Mouse (Mus musculus): Measurements from ENCODE around the gene Sorl1. TPM values are rescaled to one million over a fixed set of nuclear protein-coding genes. Genes with fewer than 3 reads are reported as not detected.

Gene Sorl1
- polyA plus RNA-seq, 1 experiment = 32.7 TPM

DNA sequence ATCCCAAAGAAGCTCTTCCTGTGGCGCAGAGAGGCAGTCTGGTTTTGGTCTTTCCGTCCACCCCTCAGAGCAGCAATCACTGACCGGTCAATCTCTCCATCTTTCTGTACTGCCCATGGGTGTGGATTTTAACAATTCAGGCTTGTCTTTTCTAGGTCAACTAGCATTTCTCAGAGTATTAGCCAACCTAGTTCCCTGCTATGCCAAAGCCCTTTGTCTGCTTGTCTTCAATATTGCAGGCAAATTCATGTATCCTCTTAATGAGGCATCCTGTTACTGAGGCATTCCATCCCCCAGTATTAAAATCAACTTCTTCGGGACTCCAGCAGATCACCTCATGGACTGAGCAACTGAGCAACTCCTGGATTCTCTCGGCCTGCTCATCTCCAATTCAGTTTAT is 33.9 kb upstream of the Sorl1 start:
- Histone ChIP-seq H3K4me1 (ENCODE audit: control insufficient read depth, insufficient read depth, low read length) (peaks cover 8% of the 10 kb centered on the region), H3K4me3 (replicated peaks; ENCODE audit: control insufficient read depth, low read depth, low read length) (no peak overlapping the region), H3K27ac (ENCODE audit: control insufficient read depth, insufficient read depth, low read depth, low read length, poor library complexity) (no peak overlapping the region)
- TF ChIP-seq POLR2A (IDR thresholded peaks at IDR 0.05; ENCODE audit: borderline replicate concordance, control insufficient read depth, low read depth, low read length) = no peak
- TF ChIP-seq CTCF (IDR thresholded peaks at IDR 0.05; ENCODE audit: control insufficient read depth, insufficient read depth, low read length) = no peak
- 78% methylated on average over 5 of the region's 5 CpGs for WGBS

DNA sequence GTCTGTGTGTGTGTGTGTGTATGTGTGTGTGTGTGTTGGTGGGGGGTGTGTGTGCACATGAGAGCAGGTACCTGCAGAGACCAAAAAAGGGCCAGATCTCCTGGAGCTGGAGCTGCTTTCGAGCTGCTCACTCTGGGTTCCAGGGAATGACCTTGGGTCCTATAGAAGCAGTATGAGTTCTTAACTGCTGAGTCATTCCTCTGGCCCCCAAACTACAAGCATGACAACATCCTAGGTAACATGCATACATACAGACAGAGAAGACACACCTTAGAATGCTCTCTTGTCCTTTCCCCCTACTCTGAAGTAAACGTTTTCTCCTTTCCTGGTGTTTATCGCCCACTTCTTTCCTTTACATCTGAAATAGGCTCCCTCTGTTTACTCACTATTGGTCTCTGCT is 32.5 kb upstream of the Sorl1 start:
- TF ChIP-seq CTCF (IDR thresholded peaks at IDR 0.05; ENCODE audit: control insufficient read depth, insufficient read depth, low read length) = no peak
- TF ChIP-seq POLR2A (IDR thresholded peaks at IDR 0.05; ENCODE audit: borderline replicate concordance, control insufficient read depth, low read depth, low read length) = no peak
- 82% methylated on average over 3 of the region's 3 CpGs for WGBS
- Histone ChIP-seq H3K4me3 (replicated peaks; ENCODE audit: control insufficient read depth, low read depth, low read length) (no peak overlapping the region), H3K4me1 (ENCODE audit: control insufficient read depth, insufficient read depth, low read length) (peaks cover 8% of the 10 kb centered on the region), H3K27ac (ENCODE audit: control insufficient read depth, insufficient read depth, low read depth, low read length, poor library complexity) (no peak overlapping the region)

DNA sequence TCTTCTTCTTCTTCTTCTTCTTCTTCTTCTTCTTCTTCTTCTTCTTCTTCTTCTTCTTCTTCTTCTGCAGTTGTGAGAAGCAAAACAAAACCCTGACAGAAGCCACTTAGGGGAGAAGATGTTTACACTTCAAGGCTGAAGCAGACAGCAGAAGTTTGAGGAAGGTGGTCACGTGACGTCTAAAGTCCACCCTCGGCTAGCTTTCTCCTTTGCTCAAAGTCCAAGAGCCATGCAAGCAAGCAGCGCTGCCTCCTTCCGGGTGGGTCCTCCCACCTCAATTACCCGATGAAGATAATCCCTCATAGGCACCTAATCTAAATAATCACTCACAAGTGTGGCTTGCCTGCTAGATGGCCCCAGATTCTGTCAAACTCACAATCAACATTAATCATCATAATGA is 30.6 kb upstream of the Sorl1 start:
- Histone ChIP-seq H3K4me3 (replicated peaks; ENCODE audit: control insufficient read depth, low read depth, low read length) (no peak overlapping the region), H3K27ac (ENCODE audit: control insufficient read depth, insufficient read depth, low read depth, low read length, poor library complexity) (no peak overlapping the region), H3K4me1 (ENCODE audit: control insufficient read depth, insufficient read depth, low read length) (peaks cover 8% of the 10 kb centered on the region)
- WGBS = 68% methylated on average over 6 of the region's 6 CpGs
- TF ChIP-seq CTCF (IDR thresholded peaks at IDR 0.05; ENCODE audit: control insufficient read depth, insufficient read depth, low read length) (no peak), POLR2A (IDR thresholded peaks at IDR 0.05; ENCODE audit: borderline replicate concordance, control insufficient read depth, low read depth, low read length) (no peak)

DNA sequence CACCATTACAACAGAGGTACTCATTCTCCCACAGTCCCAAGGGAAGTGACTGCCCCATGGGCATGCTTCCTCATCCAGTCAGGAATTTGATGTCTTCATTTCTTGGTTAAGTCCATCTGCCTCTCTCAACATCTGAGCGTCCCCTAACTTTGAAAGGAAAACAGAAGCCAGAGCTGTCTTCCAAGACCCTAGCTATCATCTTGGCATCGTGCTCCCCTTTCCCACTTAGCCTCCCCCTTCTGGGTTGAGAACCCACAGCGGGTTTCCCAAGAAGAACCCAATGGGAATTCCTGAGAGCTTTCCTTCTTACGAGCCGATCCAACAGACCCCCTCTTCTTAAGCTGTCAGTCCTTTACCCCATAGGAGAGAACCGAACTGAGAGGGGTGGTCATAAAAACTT is 24.7 kb upstream of the Sorl1 start:
- no peak overlapping the region for H3K27ac ChIP-seq (ENCODE audit: control insufficient read depth, insufficient read depth, low read depth, low read length, poor library complexity)
- TF ChIP-seq CTCF (IDR thresholded peaks at IDR 0.05; ENCODE audit: control insufficient read depth, insufficient read depth, low read length) (no peak), POLR2A (IDR thresholded peaks at IDR 0.05; ENCODE audit: borderline replicate concordance, control insufficient read depth, low read depth, low read length) (no peak)
- H3K4me1 ChIP-seq (ENCODE audit: control insufficient read depth, insufficient read depth, low read length) = peaks cover 2% of the 10 kb centered on the region; the same call in 1 of the 2 replicates
- no peak overlapping the region for H3K4me3 ChIP-seq (replicated peaks; ENCODE audit: control insufficient read depth, low read depth, low read length)
- 82% methylated on average over 6 of the region's 6 CpGs for WGBS

DNA sequence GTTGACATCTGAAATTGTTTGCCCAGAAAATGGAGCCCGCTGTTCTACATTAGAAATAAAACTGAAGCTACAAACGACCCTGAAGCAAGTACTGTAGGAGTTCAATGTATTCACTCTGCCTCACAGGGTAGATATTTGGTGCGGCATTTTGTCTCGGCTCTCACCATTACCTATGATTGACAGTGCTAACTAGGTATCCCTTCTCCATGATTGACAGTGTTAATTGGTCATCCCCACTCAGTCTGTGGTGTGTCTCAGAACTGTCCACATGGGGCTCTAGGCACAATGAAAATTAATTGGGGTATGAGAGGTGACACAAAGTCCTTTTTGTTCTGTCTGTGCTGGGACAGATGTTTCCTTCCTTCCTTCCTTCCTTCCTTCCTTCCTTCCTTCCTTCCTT is 23.9 kb upstream of the Sorl1 start:
- TF ChIP-seq CTCF (IDR thresholded peaks at IDR 0.05; ENCODE audit: control insufficient read depth, insufficient read depth, low read length) (no peak), POLR2A (IDR thresholded peaks at IDR 0.05; ENCODE audit: borderline replicate concordance, control insufficient read depth, low read depth, low read length) (no peak)
- Histone ChIP-seq H3K27ac (ENCODE audit: control insufficient read depth, insufficient read depth, low read depth, low read length, poor library complexity) (no peak overlapping the region), H3K4me1 (ENCODE audit: control insufficient read depth, insufficient read depth, low read length) (peaks cover 2% of the 10 kb centered on the region; the same call in 1 of the 2 replicates), H3K4me3 (replicated peaks; ENCODE audit: control insufficient read depth, low read depth, low read length) (no peak overlapping the region)
- 83% methylated on average over 4 of the region's 4 CpGs for WGBS

DNA sequence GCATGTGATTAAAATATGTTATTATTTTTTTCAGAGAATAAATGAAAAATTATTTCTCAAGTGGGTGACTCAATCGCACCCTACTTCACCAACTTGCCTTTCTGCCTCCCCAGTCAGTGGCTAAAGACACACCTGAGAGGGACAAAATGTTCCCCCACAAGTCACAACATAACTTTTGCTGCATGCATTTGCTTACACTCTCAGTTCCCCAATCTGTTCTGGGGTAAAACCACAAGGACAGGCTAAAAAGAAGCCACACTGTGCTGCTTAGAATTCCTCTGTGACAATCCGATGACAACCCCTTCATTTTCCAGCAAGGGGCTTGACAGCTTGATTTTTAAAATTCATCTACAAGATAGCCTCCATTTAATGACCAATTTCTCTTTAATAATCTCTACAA is 22.4 kb upstream of the Sorl1 start:
- no peak overlapping the region for H3K27ac ChIP-seq (ENCODE audit: control insufficient read depth, insufficient read depth, low read depth, low read length, poor library complexity)
- whole genome bisulfite sequencing = 22% methylated on average over 2 of the region's 2 CpGs

DNA sequence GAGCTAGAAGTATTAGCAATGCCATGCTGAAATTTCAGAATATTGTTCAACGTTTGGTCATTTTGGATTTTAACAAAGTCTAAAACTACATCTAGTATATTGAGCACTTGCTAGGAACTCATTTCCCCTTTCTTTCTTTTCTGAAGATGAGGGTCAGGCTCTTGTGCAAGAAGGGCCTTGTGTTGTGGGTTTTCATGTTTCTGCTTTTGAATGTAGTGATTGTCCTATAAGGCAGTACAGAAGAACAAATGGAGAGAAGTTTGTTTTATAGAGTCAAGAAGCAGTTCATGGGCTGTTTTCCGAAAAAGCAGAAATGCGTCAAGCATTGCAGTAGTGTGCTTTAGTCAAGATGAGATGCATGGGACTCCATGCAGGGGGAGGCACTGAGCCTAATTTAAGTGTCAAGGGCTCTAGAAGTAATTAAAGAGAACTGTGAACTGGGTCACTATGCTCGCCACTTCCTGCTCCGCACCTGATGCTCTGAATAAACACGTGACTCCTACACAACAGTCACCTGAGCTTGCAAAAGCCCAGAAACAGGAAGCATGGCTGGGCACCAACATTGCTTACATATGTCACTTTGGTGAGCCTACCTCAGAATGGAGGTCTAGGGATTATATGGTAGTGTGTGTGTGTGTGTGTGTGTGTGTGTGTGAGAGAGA is 17.6 kb upstream of the Sorl1 start:
- WGBS = 27% methylated on average over 6 of the region's 6 CpGs
- TF ChIP-seq POLR2A (IDR thresholded peaks at IDR 0.05; ENCODE audit: borderline replicate concordance, control insufficient read depth, low read depth, low read length) = no peak
- Histone ChIP-seq H3K4me3 (replicated peaks; ENCODE audit: control insufficient read depth, low read depth, low read length) (peak overlapping the region; percentile 24), H3K4me1 (ENCODE audit: control insufficient read depth, insufficient read depth, low read length) (peaks cover 9% of the 10 kb centered on the region), H3K27ac (ENCODE audit: control insufficient read depth, insufficient read depth, low read depth, low read length, poor library complexity) (peak overlapping the region; percentile 93)

More for the DNA sequence above, 22.4 kb upstream of the Sorl1 start:
- TF ChIP-seq POLR2A (IDR thresholded peaks at IDR 0.05; ENCODE audit: borderline replicate concordance, control insufficient read depth, low read depth, low read length) (no peak), CTCF (IDR thresholded peaks at IDR 0.05; ENCODE audit: control insufficient read depth, insufficient read depth, low read length) (no peak)
- Histone ChIP-seq H3K4me1 (ENCODE audit: control insufficient read depth, insufficient read depth, low read length) (peaks cover 2% of the 10 kb centered on the region), H3K4me3 (replicated peaks; ENCODE audit: control insufficient read depth, low read depth, low read length) (no peak overlapping the region)

DNA sequence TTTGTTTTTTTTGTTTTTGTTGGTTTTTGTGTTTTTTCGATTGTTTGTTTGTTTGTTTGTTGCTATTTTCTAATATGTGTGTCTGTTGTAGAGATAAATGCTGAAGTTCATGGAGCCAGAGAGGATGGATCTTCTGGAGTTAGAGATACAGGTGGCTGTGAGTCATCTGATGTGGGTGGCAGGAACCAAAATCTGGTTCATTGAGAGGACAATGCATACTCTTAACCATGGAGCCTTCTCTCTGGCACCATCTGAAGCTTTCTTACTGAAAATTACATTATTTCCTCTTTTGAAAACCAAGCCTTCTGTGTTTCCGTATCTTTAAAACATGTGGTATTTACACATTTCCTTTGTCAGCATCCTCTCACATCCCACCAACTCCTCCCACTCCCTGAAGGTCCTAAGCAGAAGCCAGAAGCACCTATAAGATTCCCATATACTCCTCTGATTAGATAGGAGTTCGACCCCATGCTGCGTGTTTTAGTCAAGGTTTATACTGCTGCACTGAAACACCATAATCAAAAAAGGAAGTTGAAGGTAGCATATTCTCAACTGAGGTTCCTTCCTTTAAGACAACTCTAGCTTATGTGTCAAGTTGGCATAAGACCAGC is 14.3 kb upstream of the Sorl1 start:
- 23% methylated on average over 4 of the region's 4 CpGs for WGBS
- Histone ChIP-seq H3K4me3 (replicated peaks; ENCODE audit: control insufficient read depth, low read depth, low read length) (no peak overlapping the region), H3K4me1 (ENCODE audit: control insufficient read depth, insufficient read depth, low read length) (peaks cover 9% of the 10 kb centered on the region), H3K27ac (ENCODE audit: control insufficient read depth, insufficient read depth, low read depth, low read length, poor library complexity) (peak overlapping the region; percentile 65; the same call in 1 of the 2 replicates)
- TF ChIP-seq POLR2A (IDR thresholded peaks at IDR 0.05; ENCODE audit: borderline replicate concordance, control insufficient read depth, low read depth, low read length) (no peak), CTCF (IDR thresholded peaks at IDR 0.05; ENCODE audit: control insufficient read depth, insufficient read depth, low read length) (no peak)

Measured in bone marrow, adult 2 months (tissue).